Mouse (Mus musculus) gastrocnemius, postnatal 4 days (tissue): ENCODE measurements around the gene Gm28035. TPM values are rescaled to one million over a fixed set of nuclear protein-coding genes. Genes with fewer than 3 reads are reported as not detected.

ENCODE experiments used
- DNase-seq, 2 experiments: peaks; one replicate each; pipeline ENCODE4 v3.0.0; 2021 to 2022; ENCODE audit warnings: low spot score in 2 of 2, mixed read lengths in 2 of 2
- total RNA-seq, 2 experiments: library from RNA; stranded (reverse); gene quantifications; 2 replicates each; pipeline ENCODE4 v1.2.3; 2021

Gene Gm28035
- total RNA-seq, 2 experiments from 2014 or later: 1.0 to 1.3 TPM

DNA sequence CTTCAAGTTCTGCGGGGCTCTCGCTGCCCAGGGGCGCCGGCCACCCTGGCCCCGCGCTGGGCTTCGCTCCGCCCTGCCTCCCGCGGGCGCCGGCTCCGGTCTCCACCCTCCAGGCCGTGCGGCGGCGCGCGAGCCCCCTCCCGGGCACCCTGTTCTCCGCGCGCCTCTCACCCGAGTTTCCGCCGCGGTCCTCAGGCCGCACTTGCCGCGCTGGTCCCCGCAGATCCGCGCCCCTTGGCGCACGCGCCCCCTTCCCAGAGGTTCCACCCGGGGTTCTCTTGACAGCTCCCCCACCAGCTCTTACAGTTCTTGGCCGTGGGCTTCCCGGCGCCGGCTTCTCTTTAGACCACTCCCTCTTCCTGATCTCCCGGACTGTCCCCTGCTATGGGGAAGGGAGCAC is 2.5 kb upstream of the Gm28035 start:
- DNase-seq: peak; percentile 54 to 78

GRCm38 (mm10) chr2:30238906-30239465 is 1.4 kb upstream of the Gm28035 start:
- DNase-seq: no peak

GRCm38 (mm10) chr2:30239777-30240176 is 590 bp upstream of the Gm28035 start:
- no peak for DNase-seq

- no peak for DNase-seq
Observed at GRCm38 (mm10) chr2:30242509-30242908, 2.1 kb downstream of the Gm28035 start.

DNA sequence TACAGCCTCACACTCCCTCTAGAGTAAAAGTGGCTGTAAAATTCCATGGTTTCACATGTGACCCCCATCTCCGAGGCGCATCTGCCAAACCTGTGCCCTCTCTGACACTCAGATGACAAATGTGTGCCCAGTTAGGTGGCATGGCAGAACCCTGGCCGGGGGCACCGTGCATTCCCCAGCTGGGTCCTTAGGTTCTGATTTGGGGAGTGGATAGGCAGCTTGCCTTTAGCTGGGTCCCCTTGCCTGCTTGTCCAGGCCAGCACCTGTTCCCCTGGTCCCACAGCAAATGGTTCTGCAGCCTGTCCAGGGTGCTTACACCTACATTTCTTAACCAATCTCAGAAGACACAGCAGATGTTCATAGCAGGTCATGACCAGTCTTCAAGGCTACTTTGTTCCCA is 3.0 kb downstream of the Gm28035 start:
- DNase-seq: no peak

DNA sequence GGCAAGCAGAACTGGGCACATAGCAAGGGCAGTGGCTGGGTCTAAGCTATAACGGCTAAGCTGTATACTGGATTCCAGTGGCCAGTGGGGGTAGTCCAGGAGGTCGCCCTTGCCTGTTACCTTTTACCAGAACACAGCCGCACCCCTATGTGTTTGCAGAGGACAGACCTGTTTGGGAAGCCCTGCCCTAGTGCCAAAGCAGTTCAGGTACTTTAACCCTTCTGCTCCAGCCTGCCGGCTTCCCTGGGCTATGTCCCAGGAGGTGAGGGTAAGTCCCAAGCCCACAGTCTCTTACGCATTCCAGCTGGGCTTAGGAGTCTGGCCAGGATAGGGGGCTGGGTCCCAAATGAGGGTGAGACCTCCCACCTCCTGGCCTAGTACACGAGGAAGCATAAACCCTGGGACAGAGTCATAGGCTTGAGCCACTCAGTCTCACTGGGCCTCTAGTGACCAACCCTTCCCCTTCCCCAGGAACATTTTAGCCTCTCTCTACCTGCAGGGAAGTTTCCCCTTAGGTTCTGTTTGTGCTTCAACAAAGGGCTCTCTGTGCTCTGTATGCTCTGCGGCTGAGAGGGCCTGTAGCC is 4.3 kb downstream of the Gm28035 start:
- DNase-seq: no peak

DNA sequence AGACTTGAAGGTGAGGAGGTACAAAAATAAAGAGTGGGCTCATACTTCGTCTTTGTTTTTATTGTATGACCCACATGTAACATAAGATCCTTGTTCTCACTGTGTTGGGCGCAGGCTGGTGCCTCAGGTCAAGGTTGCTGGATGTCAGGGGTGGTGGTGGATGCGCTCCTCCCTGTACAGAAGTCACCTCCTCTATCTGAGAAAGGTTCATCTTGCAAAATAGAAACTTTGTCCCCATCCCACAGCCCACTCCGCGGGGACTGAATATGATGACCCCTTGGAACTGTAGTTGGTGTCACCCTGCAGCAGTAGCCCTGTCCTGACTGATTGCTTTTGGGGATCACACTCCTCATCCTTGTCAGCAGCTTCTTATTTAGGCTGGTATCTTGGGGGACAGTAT is 6.7 kb downstream of the Gm28035 start:
- no peak for DNase-seq

DNA sequence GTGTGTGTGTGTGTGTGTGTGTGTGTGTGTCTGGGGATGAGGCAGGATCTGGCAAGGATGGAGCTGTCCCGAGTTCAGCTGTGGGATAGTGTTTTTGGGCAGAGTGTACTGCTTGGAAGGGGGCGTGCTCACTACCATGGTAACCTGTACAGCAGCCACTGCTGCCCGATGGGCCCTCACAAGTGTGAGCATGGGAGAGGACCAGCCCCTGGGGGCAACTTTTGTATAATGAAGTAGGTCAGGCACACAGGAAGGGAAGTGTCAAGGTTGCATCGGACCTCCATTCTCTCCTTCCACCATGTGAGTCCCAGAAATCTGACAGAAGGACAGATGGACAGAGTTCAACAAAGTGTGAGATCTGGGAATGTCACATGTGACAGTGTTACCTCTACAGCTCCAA is 7.3 kb downstream of the Gm28035 start:
- DNase-seq: no peak

GRCm38 (mm10) chr2:30249182-30249581 is 8.8 kb downstream of the Gm28035 start:
- no peak for DNase-seq

- no peak for DNase-seq
Observed at GRCm38 (mm10) chr2:30250166-30251128, 10.1 kb downstream of the Gm28035 start.

- DNase-seq: no peak
Observed at GRCm38 (mm10) chr2:30251417-30252104, 11.2 kb downstream of the Gm28035 start.

GRCm38 (mm10) chr2:30252521-30252920 is 12.2 kb downstream of the Gm28035 start:
- no peak for DNase-seq

DNA sequence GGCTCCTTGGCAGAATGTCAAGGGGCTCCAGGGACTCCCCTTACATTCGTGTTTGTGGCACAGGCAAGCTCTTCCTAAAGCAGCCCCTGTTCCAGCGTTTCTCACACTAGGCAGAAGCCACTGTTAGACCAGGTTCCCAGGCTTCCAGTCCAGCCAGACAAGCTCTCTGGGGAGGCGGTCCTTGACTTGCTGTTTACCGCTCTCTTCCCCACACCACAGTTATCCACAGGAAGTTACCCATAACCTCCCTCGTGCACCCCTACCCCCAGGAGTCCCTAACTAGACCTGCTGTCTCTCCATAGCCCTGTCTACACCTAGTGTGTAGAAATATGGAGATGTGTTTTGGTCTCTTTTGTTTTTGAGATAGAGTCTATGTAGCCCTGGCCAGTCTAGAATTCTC is 13.4 kb downstream of the Gm28035 start:
- DNase-seq: no peak

GRCm38 (mm10) chr2:30255631-30256395 is 15.4 kb downstream of the Gm28035 start:
- DNase-seq: no peak

DNA sequence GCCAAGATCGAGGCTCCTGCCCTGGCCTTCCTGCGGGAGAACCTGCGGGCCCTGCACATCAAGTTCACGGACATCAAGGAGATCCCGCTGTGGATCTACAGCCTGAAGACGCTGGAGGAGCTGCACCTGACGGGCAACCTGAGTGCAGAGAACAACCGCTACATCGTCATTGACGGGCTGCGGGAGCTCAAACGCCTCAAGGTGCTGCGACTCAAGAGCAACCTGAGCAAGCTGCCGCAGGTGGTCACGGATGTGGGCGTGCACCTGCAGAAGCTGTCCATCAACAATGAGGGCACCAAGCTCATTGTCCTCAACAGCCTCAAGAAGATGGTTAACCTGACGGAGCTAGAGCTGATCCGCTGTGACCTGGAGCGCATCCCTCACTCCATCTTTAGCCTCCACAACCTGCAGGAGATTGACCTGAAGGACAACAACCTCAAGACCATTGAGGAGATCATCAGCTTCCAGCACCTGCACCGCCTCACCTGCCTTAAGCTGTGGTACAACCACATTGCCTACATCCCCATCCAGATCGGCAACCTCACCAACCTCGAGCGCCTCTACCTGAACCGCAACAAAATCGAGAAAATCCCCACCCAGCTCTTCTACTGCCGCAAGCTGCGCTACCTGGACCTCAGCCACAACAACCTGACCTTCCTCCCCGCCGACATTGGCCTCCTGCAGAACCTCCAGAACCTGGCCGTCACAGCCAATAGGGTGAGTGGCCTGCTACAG is 16.4 kb downstream of the Gm28035 start:
- DNase-seq: no peak

GRCm38 (mm10) chr2:30257699-30258460 is 17.5 kb downstream of the Gm28035 start:
- DNase-seq: no peak

- DNase-seq: no peak
Observed at GRCm38 (mm10) chr2:30258600-30258999, 18.2 kb downstream of the Gm28035 start.

DNA sequence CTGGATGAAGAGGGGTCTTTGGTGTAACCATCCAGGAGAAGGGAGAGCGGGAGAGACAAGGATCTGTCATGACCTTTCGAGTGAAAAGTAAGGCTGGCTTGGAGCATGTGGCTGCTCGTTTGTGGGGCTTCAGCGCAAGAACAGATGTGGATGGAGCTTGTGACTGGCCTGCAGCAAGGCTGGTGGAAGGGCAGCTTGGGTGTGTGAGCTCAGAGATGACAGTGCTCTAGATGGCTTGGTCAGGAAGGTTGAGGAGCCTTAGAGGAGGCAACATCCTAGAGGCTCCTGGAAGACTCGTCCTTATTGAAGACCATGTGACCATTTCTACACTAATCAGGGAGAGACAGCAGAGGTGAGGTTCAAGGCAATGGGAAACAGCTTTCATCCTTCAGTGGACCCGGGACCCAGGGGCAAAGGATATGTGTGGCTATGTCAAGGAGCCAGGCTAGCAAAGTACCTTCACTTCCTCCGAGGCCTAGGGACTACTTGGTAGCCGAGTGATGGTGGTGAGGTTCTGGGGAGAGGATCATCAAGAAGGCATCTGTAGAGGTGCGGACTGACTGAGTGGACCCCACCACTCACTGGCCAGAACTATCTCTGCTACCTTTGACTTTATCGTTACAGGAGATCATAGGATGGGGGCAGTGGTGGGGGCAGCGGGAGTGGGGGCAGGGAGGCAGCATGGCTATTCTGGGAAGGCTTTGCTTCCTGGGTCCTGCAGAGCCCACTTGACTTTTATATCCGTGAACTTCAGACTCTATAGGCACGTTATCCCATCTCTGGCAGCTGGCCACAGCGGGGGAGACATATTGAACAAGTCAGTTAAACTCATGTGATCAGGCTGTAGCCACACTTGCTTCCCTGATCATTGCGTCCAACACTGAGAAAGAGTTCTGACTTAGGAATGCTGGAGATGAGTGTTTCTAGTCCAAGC is 19.0 kb downstream of the Gm28035 start:
- DNase-seq: no peak
